Mouse (Mus musculus) ES-E14 (cell line): ENCODE measurements around the gene Nova2.

Experiments
- CHD2 ChIP-seq: IDR thresholded peaks from 2 replicates; pipeline ENCODE4 v1.6.1; 2014; ENCODE audit warnings: mild to moderate bottlenecking, low read depth, low read length, inconsistent platforms
- HCFC1 ChIP-seq: IDR thresholded peaks from 2 replicates; pipeline ENCODE4 v1.6.1; 2012; ENCODE audit warnings: low read length, inconsistent platforms, borderline replicate concordance; ENCODE audit not compliant: insufficient read depth
- MAFK ChIP-seq: IDR thresholded peaks from 2 replicates; pipeline ENCODE4 v1.6.1; 2014; ENCODE audit warnings: mild to moderate bottlenecking, low read depth, low read length, inconsistent platforms; ENCODE audit not compliant: insufficient read depth
- ZNF384 ChIP-seq: IDR thresholded peaks from 2 replicates; pipeline ENCODE4 v1.6.1; 2012; ENCODE audit warnings: low read depth, low read length, inconsistent platforms

GRCm38 (mm10) chr7:18957569-18958383 lies 32.1 kb downstream of the Nova2 start:
- TF ChIP-seq MAFK: no peak
- no peak for TF ChIP-seq HCFC1
- no peak for TF ChIP-seq ZNF384
- TF ChIP-seq CHD2: no peak
